Mouse (Mus musculus) liver, postnatal 0 days (tissue): ENCODE measurements around the gene Casz1.

Experiments used
- CTCF ChIP-seq: sonication (generic); IDR thresholded peaks from 2 replicates; pipeline ENCODE4 v1.5.1; 2016; ENCODE audit warnings: antibody characterized with exemption, low read depth
- EP300 ChIP-seq: IDR thresholded peaks from 2 replicates; pipeline ENCODE4 v1.6.1; 2016; ENCODE audit warnings: antibody characterized with exemption, low read depth, mild to moderate bottlenecking

DNA sequence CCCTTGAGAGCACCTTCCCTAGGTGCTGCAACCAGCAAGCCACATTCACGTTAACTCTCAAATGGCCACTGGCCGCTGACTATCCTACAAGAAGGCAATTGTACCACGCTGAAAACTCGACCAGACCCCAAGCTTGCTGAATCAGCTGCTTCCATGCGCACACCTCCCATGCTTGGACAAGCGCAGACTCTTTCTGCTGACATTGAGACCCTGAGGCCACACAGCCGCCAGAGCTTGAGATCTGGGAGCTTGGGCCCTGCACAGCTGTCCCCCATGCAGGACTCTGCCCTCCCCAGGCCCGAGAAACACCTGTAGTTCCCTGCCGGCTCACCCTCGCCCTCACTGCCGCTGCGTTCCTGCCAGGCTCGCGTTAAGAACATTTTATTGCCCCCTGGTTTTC, 168.5 kb downstream of the Casz1 start:
- no peak for TF ChIP-seq CTCF
- no peak for TF ChIP-seq EP300
